Mouse (Mus musculus) bone marrow macrophage, adult 2 months (primary cell): ENCODE measurements around the gene Fuk.

Experiments
- CTCF ChIP-seq: IDR thresholded peaks from 2 replicates; pipeline ENCODE4 v1.5.1; 2012; ENCODE audit warnings: low read depth, mild to moderate bottlenecking, low read length, moderate library complexity
- POLR2A ChIP-seq: IDR thresholded peaks from 2 replicates; pipeline ENCODE4 v1.6.1; 2012; ENCODE audit warnings: mild to moderate bottlenecking, low read depth, low read length, borderline replicate concordance

GRCm38 (mm10) chr8:110905404-110905803 is 3.1 kb upstream of the Fuk start:
- TF ChIP-seq POLR2A (no peak), CTCF (no peak)
